Mouse (Mus musculus): Measurements from ENCODE around the gene Nr1d1.

GRCm38 (mm10) chr11:98720756-98721155 is 54.4 kb downstream of the Nr1d1 start:
- no peak for TF ChIP-seq EP300 (IDR thresholded peaks at IDR 0.05; ENCODE audit: insufficient read depth, low read depth, low read length)
- TF ChIP-seq POLR2A (IDR thresholded peaks at IDR 0.05; ENCODE audit: insufficient read depth, low read length), result no peak
